Mouse (Mus musculus) urinary bladder, postnatal 25 days (tissue): Measurements from ENCODE around the gene Stx17.

Source experiments
- DNase-seq: peaks from one replicate; pipeline ENCODE4 v3.0.0; 2022; ENCODE audit warnings: low spot score

Stx17 gene

DNA sequence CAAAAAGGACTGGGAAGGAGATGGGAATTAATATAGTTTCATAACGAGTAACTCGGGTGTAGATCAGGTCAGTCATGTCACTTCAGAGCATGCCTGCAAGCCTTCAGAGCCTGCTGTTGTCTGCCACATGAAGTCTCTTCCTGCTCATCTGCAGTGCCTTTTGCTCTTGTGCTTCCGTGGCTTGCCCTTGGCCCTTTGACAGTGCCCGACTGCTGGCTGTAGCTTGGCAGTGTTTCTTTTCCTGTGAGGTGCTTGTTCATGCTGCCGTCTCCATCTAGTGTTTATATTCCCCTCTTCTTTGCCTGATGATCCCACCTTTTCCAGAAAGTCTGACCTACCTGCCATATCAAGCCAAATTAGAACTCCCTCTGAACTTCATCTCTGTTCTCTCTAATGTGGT, 39.1 kb downstream of the Stx17 start:
- no peak for DNase-seq

DNA sequence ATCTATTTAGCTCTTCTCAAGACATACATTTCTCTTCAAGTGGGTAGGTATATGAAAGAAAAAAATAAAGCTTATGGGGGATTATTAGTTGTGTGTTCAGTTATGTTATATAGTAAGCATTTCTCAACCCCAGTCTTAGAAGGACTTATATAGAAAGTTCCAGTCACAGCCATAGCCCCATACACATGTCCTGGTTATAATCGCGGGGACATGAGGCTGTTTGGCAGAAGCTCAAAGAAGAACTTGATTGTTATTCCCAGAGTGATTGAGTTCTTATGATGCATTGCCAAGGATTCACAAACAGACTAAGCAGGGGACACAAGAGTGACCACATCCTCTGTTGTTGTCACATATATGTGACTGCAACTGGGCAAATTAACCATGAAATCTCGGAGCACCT, 51.0 kb downstream of the Stx17 start:
- no peak for DNase-seq

DNA sequence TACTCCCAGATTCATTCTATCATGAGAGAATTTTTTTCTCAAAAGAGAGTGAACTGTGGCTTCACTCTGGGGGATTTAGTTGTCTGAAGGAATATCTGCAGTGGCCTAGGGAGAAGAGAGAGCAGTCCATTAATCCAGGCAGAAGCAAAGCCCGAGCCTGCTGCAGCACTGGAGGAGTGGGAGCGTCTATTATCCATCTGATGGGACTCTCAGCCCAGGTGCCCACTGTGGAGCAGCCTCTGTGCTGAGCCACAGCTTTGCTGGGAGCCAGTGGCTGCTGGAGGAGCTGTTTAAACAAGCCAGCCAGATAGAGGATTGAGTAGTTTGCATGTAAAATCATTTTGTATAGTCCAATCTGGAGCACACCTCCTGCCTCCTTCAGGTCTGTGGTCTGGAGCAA, 56.2 kb downstream of the Stx17 start:
- no peak for DNase-seq

DNA sequence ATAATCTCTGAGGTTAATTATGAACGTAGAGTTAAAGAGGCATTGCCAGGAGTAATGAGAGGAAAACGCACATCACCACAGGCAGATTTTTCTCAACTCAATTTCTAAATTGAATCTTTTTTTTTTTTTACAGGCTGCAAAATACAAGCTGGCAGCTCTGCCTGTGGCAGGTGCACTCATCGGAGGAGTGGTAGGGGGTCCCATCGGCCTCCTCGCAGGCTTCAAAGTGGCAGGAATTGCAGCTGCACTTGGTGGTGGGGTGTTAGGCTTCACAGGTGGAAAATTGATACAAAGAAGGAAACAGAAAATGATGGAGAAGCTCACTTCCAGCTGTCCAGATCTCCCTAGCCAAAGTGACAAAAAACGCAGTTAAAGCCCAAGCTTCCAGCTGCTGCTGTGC, 56.7 kb downstream of the Stx17 start:
- no peak for DNase-seq

DNA sequence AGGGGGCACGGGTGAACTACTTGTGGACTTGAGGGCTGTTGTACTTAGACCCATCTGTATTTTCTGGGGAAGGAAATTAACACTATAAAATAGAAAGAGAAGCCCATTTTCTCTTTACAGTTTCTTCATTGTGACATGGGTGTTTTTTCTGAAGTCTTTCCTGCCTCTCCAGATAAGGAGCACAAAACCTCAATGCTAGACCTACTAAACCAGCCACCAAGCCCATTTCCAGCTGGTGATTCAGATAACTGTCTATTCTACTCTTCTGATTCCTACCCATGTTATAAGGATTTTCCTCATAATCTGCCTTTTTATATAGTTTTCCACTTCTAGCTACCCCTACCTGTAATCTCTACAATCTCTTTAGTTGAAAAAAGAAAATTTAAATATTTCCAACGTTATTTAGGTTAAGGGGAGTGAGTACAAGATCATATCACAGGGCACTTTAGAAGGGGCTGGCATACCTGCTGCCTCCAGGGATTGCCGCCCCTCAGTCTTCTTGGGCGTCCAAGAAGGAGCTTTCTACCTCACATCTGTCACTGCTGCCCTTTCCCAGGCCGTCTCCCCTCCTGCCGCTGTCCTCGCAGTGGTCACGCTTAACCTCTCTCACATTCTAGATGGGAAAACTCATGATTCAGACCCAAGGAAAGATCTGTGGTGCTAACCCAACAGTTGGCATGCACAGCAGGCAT, 57.5 kb downstream of the Stx17 start:
- DNase-seq, result no peak

DNA sequence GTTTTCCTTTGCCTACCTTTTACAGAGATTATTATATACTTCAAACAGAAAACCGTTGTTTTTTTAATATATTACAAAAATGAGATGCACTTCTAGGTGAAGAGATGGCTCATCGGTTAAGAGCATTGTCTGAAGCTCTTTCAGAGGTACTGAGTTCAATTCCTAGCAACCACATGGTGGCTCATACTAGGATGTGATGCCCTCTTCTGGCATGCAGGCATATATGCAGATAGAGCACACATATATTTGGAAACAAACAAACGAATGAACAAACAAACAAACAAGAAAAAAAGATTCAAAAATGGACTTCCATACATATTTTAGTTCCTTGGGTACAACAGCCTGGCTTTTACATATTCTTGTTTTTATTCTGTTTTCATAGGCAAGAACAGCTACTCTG, 73.2 kb downstream of the Stx17 start:
- DNase-seq, result no peak

DNA sequence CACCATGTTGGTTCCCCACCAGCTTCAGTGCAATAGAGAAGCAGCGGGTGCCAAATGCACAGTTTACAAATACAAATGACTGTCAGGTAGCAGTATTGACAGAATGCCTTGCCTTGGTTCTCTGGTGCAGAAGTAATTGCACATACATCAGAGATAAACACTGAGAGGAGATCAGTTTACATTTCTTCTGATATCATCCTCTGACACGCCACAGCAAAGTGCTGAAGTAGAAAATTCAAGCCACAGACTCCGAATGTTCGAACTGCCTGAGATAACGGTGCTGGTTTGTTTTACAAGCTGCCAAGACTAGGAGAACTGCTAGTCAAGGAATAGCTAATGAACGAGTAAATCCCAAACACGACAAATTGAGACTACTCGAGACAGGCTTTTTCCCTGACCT, 73.7 kb downstream of the Stx17 start:
- DNase-seq, result no peak

DNA sequence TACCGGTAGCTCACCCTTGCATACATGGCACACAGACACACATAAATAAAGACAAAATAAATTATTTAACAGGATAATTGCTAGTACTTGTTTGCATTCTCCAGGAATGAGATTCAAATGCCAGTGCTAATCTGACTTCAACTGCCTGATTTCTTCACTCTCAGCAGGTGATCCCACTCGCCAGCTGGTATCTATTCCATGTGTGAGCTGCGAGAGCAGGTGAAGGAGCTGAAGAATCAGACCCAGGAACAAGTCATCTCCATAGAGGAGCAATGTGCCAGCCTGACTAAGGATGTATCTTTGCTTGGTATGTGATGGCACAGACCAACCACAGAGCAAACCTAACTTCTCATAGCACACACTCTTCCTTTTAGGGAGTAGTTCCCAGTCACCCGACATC, 78.8 kb downstream of the Stx17 start:
- DNase-seq, result no peak

DNA sequence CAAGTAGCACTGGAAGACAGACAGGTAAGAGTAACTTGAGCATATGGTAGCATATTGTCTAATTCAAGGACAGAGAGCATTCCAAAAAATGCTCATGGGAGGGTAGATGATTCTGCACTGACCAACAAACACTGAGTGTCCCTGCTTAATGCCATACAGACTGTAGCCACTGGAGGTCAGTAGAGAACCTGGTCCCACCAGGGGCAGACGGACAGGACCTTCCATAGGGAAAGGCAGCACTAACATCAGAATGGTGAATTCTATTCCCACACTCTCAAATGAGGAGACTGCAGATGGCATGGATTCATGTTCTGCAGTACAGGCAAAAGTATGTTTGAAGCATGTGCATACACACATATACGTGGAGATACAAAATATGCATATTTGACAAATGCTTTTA, 100.5 kb downstream of the Stx17 start:
- peak; percentile 69 for DNase-seq

DNA sequence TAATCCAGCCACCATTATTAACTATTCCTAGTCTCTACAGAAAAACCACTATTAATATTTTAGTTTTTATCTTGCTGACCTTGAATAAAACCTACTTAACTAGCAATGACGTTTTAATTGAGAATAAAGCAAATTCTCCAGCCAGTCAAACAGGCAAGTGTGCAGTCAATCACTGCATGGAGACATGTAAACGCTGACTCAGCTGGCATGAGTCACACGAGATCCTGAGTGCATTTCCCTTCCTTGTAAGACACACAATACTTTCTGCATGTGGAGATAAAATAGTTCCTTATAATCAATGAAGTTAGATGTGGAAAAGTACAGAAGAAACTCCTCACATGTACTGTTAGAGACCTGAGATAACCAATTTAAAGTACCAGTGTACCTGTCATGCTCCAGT, 100.9 kb downstream of the Stx17 start:
- DNase-seq, result peak; percentile 15

DNA sequence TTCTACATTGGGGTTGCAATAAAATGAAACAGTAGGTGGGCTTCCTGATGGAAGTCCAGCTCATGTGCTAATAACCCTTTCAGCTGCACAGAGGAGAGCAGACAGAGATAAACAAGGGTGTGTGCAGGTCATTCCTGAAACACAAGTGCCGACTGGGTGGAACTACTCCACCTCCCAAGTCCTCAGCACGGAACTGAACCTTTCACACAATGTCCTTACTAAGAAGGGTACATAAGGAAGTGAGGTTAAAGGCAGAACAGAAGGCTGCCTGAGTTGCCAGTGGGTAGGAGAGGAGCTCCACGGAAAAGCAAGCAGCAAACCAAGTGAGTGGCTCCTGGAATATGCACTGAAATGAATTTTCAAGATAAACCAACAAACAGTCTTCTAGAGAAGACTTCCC, 102.1 kb downstream of the Stx17 start:
- no peak for DNase-seq
